Mouse (Mus musculus): Measurements from ENCODE around the gene Smok3a. TPM values are rescaled to one million over a fixed set of nuclear protein-coding genes. Genes with fewer than 3 reads are reported as not detected.
"Not testable (repeated sequence)": the region's sequence is repeated elsewhere in the genome, so short reads cannot be mapped to it uniquely, and the experiment has no call there.

The Smok3a gene
- polyA plus RNA-seq (2014; fragmentation: Nextera tagmentation; extraction: Ambion mirVana), result not detected in 2 replicates

GRCm38 (mm10) chr5:138020961-138021479 lies at the start of gene Smok3a, which contains the start of gene Smok3b:
TSS of gene Smok3a (plus strand) at chr5:138021261.
TSS of gene Smok3b (plus strand) at chr5:138021429.
- H3K4me2 ChIP-seq (ENCODE audit: low read depth); ATAC-seq (ENCODE audit: insufficient read depth, low FRiP score, low TSS enrichment); H3K9ac ChIP-seq (ENCODE audit: low read length); H3K9me3 ChIP-seq (ENCODE audit: control insufficient read depth, low read length); H3K4me1 ChIP-seq (ENCODE audit: control insufficient read depth, insufficient read depth, low read length); H3K27me3 ChIP-seq (ENCODE audit: control insufficient read depth, insufficient read depth, low read length); DNase-seq (ENCODE audit: low spot score); H3K36me3 ChIP-seq (ENCODE audit: control insufficient read depth, insufficient read depth, low read length); H3K4me3 ChIP-seq (ENCODE audit: low read depth, low read length); H3K27ac ChIP-seq (ENCODE audit: low read depth, low read length): not testable (repeated sequence)
- 95% methylated on average over 3 of the region's 7 CpGs for WGBS

- Histone ChIP-seq H3K9ac (ENCODE audit: low read length) (no peak overlapping the region), H3K27ac (ENCODE audit: low read depth, low read length) (no peak overlapping the region), H3K4me1 (ENCODE audit: control insufficient read depth, insufficient read depth, low read length) (no peaks in the 10 kb centered on the region), H3K36me3 (ENCODE audit: control insufficient read depth, insufficient read depth, low read length) (no peaks in the 10 kb centered on the region), H3K4me2 (ENCODE audit: low read depth) (no peak overlapping the region), H3K9me3 (ENCODE audit: control insufficient read depth, low read length) (no peaks in the 10 kb centered on the region), H3K27me3 (ENCODE audit: control insufficient read depth, insufficient read depth, low read length) (no peaks in the 10 kb centered on the region), H3K4me3 (ENCODE audit: low read depth, low read length) (no peak overlapping the region)
- ATAC-seq (ENCODE audit: insufficient read depth, low FRiP score, low TSS enrichment) (no peak), DNase-seq (ENCODE audit: low spot score) (no peak)
- 70% methylated on average over 2 of the region's 2 CpGs for WGBS
These were observed 47.9 kb upstream of the Smok3a start for GRCm38 (mm10) chr5:137973161-137973560.

GRCm38 (mm10) chr5:137973738-137974137 lies 47.3 kb upstream of the Smok3a start:
- H3K4me2 ChIP-seq (ENCODE audit: low read depth), result no peak overlapping the region
- ATAC-seq (ENCODE audit: insufficient read depth, low FRiP score, low TSS enrichment) (no peak), DNase-seq (ENCODE audit: low spot score) (no peak)
- no peaks in the 10 kb centered on the region for H3K27me3 ChIP-seq (ENCODE audit: control insufficient read depth, insufficient read depth, low read length)
- no peaks in the 10 kb centered on the region for H3K9me3 ChIP-seq (ENCODE audit: control insufficient read depth, low read length)
- H3K4me3 ChIP-seq (ENCODE audit: low read depth, low read length), result no peak overlapping the region
- H3K9ac ChIP-seq (ENCODE audit: low read length), result no peak overlapping the region
- no peaks in the 10 kb centered on the region for H3K4me1 ChIP-seq (ENCODE audit: control insufficient read depth, insufficient read depth, low read length)
- 55% methylated on average over 3 of the region's 3 CpGs for WGBS
- H3K36me3 ChIP-seq (ENCODE audit: control insufficient read depth, insufficient read depth, low read length), result no peaks in the 10 kb centered on the region
- H3K27ac ChIP-seq (ENCODE audit: low read depth, low read length), result no peak overlapping the region

- Histone ChIP-seq H3K36me3 (ENCODE audit: control insufficient read depth, insufficient read depth, low read length) (no peaks in the 10 kb centered on the region), H3K4me2 (ENCODE audit: low read depth) (no peak overlapping the region), H3K27me3 (ENCODE audit: control insufficient read depth, insufficient read depth, low read length) (no peaks in the 10 kb centered on the region), H3K9me3 (ENCODE audit: control insufficient read depth, low read length) (no peaks in the 10 kb centered on the region), H3K27ac (ENCODE audit: low read depth, low read length) (no peak overlapping the region), H3K9ac (ENCODE audit: low read length) (no peak overlapping the region), H3K4me3 (ENCODE audit: low read depth, low read length) (no peak overlapping the region), H3K4me1 (ENCODE audit: control insufficient read depth, insufficient read depth, low read length) (no peaks in the 10 kb centered on the region)
- DNase-seq (ENCODE audit: low spot score) (no peak), ATAC-seq (ENCODE audit: insufficient read depth, low FRiP score, low TSS enrichment) (no peak)
- 71% methylated on average over 3 of the region's 3 CpGs for WGBS
These were observed 46.3 kb upstream of the Smok3a start for GRCm38 (mm10) chr5:137974724-137975123.

- no peak for ATAC-seq (ENCODE audit: insufficient read depth, low FRiP score, low TSS enrichment)
- Histone ChIP-seq H3K4me1 (ENCODE audit: control insufficient read depth, insufficient read depth, low read length) (no peaks in the 10 kb centered on the region), H3K27ac (ENCODE audit: low read depth, low read length) (no peak overlapping the region), H3K27me3 (ENCODE audit: control insufficient read depth, insufficient read depth, low read length) (no peaks in the 10 kb centered on the region), H3K4me3 (ENCODE audit: low read depth, low read length) (no peak overlapping the region), H3K9ac (ENCODE audit: low read length) (no peak overlapping the region), H3K4me2 (ENCODE audit: low read depth) (no peak overlapping the region), H3K36me3 (ENCODE audit: control insufficient read depth, insufficient read depth, low read length) (no peaks in the 10 kb centered on the region), H3K9me3 (ENCODE audit: control insufficient read depth, low read length) (no peaks in the 10 kb centered on the region)
- WGBS, result 47% methylated on average over 1 of the region's 1 CpGs
- no peak for DNase-seq (ENCODE audit: low spot score)
These were observed 45.6 kb upstream of the Smok3a start for GRCm38 (mm10) chr5:137975434-137975833.

- H3K9ac ChIP-seq (ENCODE audit: low read length), result no peak overlapping the region
- H3K36me3 ChIP-seq (ENCODE audit: control insufficient read depth, insufficient read depth, low read length), result no peaks in the 10 kb centered on the region
- 50% methylated on average over 1 of the region's 1 CpGs for WGBS
- H3K4me3 ChIP-seq (ENCODE audit: low read depth, low read length), result no peak overlapping the region
- H3K27me3 ChIP-seq (ENCODE audit: control insufficient read depth, insufficient read depth, low read length), result no peaks in the 10 kb centered on the region
- H3K4me2 ChIP-seq (ENCODE audit: low read depth), result no peak overlapping the region
- DNase-seq (ENCODE audit: low spot score), result no peak
- ATAC-seq (ENCODE audit: insufficient read depth, low FRiP score, low TSS enrichment), result no peak
- H3K27ac ChIP-seq (ENCODE audit: low read depth, low read length), result no peak overlapping the region
- H3K4me1 ChIP-seq (ENCODE audit: control insufficient read depth, insufficient read depth, low read length), result no peaks in the 10 kb centered on the region
- no peaks in the 10 kb centered on the region for H3K9me3 ChIP-seq (ENCODE audit: control insufficient read depth, low read length)
These were observed 43.8 kb upstream of the Smok3a start for GRCm38 (mm10) chr5:137977291-137977690.

GRCm38 (mm10) chr5:137979081-137979480 lies 42.0 kb upstream of the Smok3a start:
- Histone ChIP-seq H3K27me3 (ENCODE audit: control insufficient read depth, insufficient read depth, low read length) (no peaks in the 10 kb centered on the region), H3K9ac (ENCODE audit: low read length) (no peak overlapping the region), H3K4me3 (ENCODE audit: low read depth, low read length) (no peak overlapping the region)

GRCm38 (mm10) chr5:137981300-137981699 lies 39.8 kb upstream of the Smok3a start, which contains the start of gene Azgp1:
TSS of gene Azgp1 (plus strand) at chr5:137981520.
- Histone ChIP-seq H3K4me2 (ENCODE audit: low read depth) (no peak within 1 kb of the TSS), H3K4me3 (ENCODE audit: low read depth, low read length) (no peak within 1 kb of the TSS), H3K27ac (ENCODE audit: low read depth, low read length) (no peak within 1 kb of the TSS), H3K36me3 (ENCODE audit: control insufficient read depth, insufficient read depth, low read length) (no peaks in the 10 kb centered on the region), H3K9me3 (ENCODE audit: control insufficient read depth, low read length) (no peaks in the 10 kb centered on the region), H3K27me3 (ENCODE audit: control insufficient read depth, insufficient read depth, low read length) (no peaks in the 10 kb centered on the region), H3K9ac (ENCODE audit: low read length) (no peak within 1 kb of the TSS), H3K4me1 (ENCODE audit: control insufficient read depth, insufficient read depth, low read length) (no peaks in the 10 kb centered on the region)
- WGBS, result 83% methylated on average over 4 of the region's 4 CpGs
- ATAC-seq (ENCODE audit: insufficient read depth, low FRiP score, low TSS enrichment) (no peak), DNase-seq (ENCODE audit: low spot score) (no peak)

More at GRCm38 (mm10) chr5:137979081-137979480, 42.0 kb upstream of the Smok3a start:
- H3K9me3 ChIP-seq (ENCODE audit: control insufficient read depth, low read length), result no peaks in the 10 kb centered on the region
- H3K36me3 ChIP-seq (ENCODE audit: control insufficient read depth, insufficient read depth, low read length), result no peaks in the 10 kb centered on the region
- 78% methylated on average over 2 of the region's 2 CpGs for WGBS
- DNase-seq (ENCODE audit: low spot score) (no peak), ATAC-seq (ENCODE audit: insufficient read depth, low FRiP score, low TSS enrichment) (no peak)
- no peaks in the 10 kb centered on the region for H3K4me1 ChIP-seq (ENCODE audit: control insufficient read depth, insufficient read depth, low read length)
- no peak overlapping the region for H3K4me2 ChIP-seq (ENCODE audit: low read depth)
- H3K27ac ChIP-seq (ENCODE audit: low read depth, low read length), result no peak overlapping the region

- WGBS, result 88% methylated on average over 1 of the region's 1 CpGs
- ATAC-seq (ENCODE audit: insufficient read depth, low FRiP score, low TSS enrichment), result no peak
- no peak for DNase-seq (ENCODE audit: low spot score)
- no peak overlapping the region for H3K4me3 ChIP-seq (ENCODE audit: low read depth, low read length)
- H3K36me3 ChIP-seq (ENCODE audit: control insufficient read depth, insufficient read depth, low read length), result no peaks in the 10 kb centered on the region
- H3K27ac ChIP-seq (ENCODE audit: low read depth, low read length), result no peak overlapping the region
- no peaks in the 10 kb centered on the region for H3K27me3 ChIP-seq (ENCODE audit: control insufficient read depth, insufficient read depth, low read length)
- H3K9me3 ChIP-seq (ENCODE audit: control insufficient read depth, low read length), result no peaks in the 10 kb centered on the region
- no peak overlapping the region for H3K9ac ChIP-seq (ENCODE audit: low read length)
- H3K4me2 ChIP-seq (ENCODE audit: low read depth), result no peak overlapping the region
- H3K4me1 ChIP-seq (ENCODE audit: control insufficient read depth, insufficient read depth, low read length), result no peaks in the 10 kb centered on the region
These were observed 34.7 kb upstream of the Smok3a start for GRCm38 (mm10) chr5:137986351-137986750.

Measured in neural tube, embryonic 11.5 days (tissue).